Mouse (Mus musculus): Measurements from ENCODE around the gene Med6. TPM values are rescaled to one million over a fixed set of nuclear protein-coding genes. Genes with fewer than 3 reads are reported as not detected.

Med6 gene
- polyA plus RNA-seq, 1 experiment from 2014 or later: 66.5 TPM

DNA sequence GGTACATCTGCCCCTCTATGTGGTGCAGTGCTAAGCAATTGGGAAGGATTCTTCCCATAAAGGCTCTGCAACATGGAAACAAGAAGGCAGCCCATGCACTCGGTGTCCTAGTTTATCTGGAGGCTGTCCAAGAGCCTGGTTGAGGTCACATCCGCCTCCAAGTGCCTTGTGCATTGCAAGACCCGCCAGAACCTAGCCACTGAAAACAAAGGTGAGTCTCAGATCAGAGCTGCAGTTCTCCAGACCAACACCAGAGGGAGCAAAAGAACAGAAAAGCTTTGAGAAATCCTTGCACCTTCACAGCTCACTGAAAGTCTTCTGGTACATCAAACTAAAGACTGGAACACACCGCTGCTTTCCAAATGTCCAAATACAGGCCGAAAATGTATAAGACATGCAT, 24.5 kb upstream of the Med6 start:
- Histone ChIP-seq H3K9ac (no peak overlapping the region), H3K4me2 (no peak overlapping the region), H3K27ac (no peak overlapping the region), H3K4me1 (no peaks in the 10 kb centered on the region), H3K36me3 (replicated peaks) (no peaks in the 10 kb centered on the region), H3K27me3 (no peaks in the 10 kb centered on the region), H3K9me3 (no peaks in the 10 kb centered on the region), H3K4me3 (replicated peaks) (no peak overlapping the region)
- ATAC-seq (ENCODE audit: low FRiP score): peak; percentile 44; the same call in 1 of the 2 replicates
- WGBS: 26% methylated on average over 5 of the region's 5 CpGs

DNA sequence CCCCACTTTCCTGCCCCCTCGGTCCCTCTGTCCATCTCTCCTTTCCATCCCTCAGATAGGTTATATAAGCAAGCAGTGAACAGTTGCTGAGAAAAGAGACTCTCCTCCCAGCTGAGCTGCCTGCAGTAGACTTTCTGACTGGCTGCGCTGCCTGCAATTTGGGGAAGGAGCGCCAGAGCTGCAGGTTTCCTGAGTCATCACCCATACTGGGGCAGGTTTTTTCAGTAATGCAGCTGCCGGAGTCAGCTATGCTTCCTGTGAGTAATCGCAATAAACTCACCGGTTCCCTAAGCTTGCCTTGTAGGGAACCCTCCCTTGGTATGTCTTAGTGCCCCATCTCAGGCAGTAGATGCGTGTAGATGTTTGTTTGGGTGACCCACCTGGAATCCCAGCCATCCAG, 22.2 kb upstream of the Med6 start:
- no peak for ATAC-seq (ENCODE audit: low FRiP score)
- no peak overlapping the region for H3K4me2 ChIP-seq
- no peaks in the 10 kb centered on the region for H3K36me3 ChIP-seq (replicated peaks)
- 81% methylated on average over 7 of the region's 7 CpGs for WGBS
- H3K4me1 ChIP-seq: no peaks in the 10 kb centered on the region
- H3K27ac ChIP-seq: no peak overlapping the region
- H3K4me3 ChIP-seq (replicated peaks): no peak overlapping the region
- H3K9me3 ChIP-seq: no peaks in the 10 kb centered on the region
- no peaks in the 10 kb centered on the region for H3K27me3 ChIP-seq
- H3K9ac ChIP-seq: no peak overlapping the region

DNA sequence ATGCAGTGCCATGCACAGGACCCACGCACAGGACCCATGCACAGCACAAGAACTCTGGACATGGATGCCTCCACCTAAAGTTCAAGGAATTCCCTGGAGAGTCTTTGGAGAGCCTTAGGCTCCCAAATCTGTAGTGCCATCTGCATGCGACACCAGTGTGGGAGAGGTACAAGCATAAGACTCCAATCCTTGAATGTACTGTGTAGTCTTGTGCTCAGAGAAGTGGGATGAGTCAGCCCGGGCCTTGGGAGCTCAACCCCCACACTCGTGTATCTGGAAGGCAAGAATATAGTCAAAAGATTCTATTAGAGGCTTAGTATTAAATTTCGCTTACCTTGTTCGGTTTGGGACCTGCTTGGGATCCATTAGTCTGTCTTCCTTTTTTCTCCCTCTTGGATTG, 21.0 kb upstream of the Med6 start:
- Histone ChIP-seq H3K9ac (no peak overlapping the region), H3K9me3 (no peaks in the 10 kb centered on the region), H3K27ac (no peak overlapping the region), H3K36me3 (replicated peaks) (no peaks in the 10 kb centered on the region), H3K27me3 (no peaks in the 10 kb centered on the region), H3K4me2 (no peak overlapping the region), H3K4me1 (no peaks in the 10 kb centered on the region), H3K4me3 (replicated peaks) (no peak overlapping the region)
- WGBS: 90% methylated on average over 6 of the region's 6 CpGs
- no peak for ATAC-seq (ENCODE audit: low FRiP score)

DNA sequence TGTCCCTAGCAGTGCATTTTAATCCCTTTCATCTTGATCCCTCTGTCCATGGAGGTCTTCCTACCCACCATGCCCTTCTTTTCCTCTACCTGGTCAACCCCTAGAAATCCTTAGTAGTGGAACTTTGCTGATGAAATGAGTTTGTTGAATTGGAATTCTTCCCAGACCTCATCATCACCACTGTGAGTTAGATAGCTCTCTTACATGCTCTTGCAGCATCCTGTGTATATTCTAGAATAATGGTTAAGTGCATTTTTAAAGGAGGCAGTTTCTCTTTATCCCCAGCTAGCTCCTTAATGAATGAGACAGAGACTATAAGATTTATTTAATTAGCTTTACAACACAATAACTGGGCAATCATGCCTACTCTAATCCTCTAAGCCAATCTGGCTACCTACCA, 14.6 kb upstream of the Med6 start:
- Histone ChIP-seq H3K27ac (no peak overlapping the region), H3K4me1 (no peaks in the 10 kb centered on the region), H3K36me3 (replicated peaks) (no peaks in the 10 kb centered on the region), H3K27me3 (0 out of 2 replicates have a peak, but pooled peaks cover 4% of the 10 kb centered on the region), H3K9ac (no peak overlapping the region), H3K4me3 (replicated peaks) (no peak overlapping the region), H3K9me3 (no peaks in the 10 kb centered on the region), H3K4me2 (no peak overlapping the region)
- ATAC-seq (ENCODE audit: low FRiP score): no peak

- no peak overlapping the region for H3K27ac ChIP-seq
- H3K9me3 ChIP-seq: no peaks in the 10 kb centered on the region
- ATAC-seq (ENCODE audit: low FRiP score): no peak
- H3K4me3 ChIP-seq (replicated peaks): no peak overlapping the region
- H3K9ac ChIP-seq: no peak overlapping the region
- H3K4me2 ChIP-seq: no peak overlapping the region
- no peaks in the 10 kb centered on the region for H3K4me1 ChIP-seq
- peaks cover 11% of the 10 kb centered on the region; the same call in 1 of the 2 replicates for H3K27me3 ChIP-seq
- WGBS: 69% methylated on average over 5 of the region's 5 CpGs
- no peaks in the 10 kb centered on the region for H3K36me3 ChIP-seq (replicated peaks)
Observed at GRCm38 (mm10) chr12:81604995-81605784, 10.4 kb upstream of the Med6 start.

DNA sequence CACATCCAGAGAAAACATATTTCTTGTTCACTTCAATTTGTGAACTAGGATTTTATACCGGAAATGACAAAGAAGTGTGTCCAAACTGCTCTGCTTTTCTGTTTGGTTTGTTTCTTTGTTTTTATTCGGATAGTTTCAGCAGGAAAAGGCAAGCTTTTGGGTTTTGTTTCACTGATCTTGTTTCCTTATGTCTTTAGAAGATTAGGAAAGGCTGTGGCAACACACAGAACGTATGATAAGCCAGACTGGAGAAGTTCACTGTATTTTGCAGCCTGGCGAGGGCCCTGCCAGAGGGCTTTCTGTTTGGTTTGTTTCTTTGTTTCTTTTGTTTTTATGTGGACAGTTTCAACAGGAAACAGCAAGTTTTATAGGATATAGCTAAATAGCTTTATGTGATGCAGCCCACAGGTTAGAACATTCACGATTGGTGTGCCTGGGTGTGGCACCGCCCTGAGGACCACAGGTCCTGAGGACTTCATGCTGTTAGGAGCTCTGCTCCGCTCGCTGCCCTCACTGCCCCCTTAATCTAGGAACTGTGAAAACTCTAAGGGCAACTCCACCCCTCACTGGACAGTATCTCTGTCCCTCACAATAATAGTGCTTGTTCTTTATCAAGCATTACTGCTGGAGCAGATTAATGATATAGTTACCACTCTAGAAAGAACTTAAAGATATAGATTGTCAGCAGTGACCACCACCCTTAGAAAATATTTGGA, 1.9 kb upstream of the Med6 start:
- ATAC-seq (ENCODE audit: low FRiP score): no peak
- 78% methylated on average over 8 of the region's 8 CpGs for WGBS
- H3K4me3 ChIP-seq (replicated peaks): no peak overlapping the region
- H3K4me2 ChIP-seq: no peak overlapping the region
- peaks cover 8% of the 10 kb centered on the region; the same call in 1 of the 2 replicates for H3K27me3 ChIP-seq
- no peaks in the 10 kb centered on the region for H3K9me3 ChIP-seq
- no peak overlapping the region for H3K27ac ChIP-seq
- H3K9ac ChIP-seq: no peak overlapping the region
- peaks cover 8% of the 10 kb centered on the region for H3K4me1 ChIP-seq
- H3K36me3 ChIP-seq (replicated peaks): no peaks in the 10 kb centered on the region

GRCm38 (mm10) chr12:81568374-81568773, 26.4 kb downstream of the Med6 start, which contains the start of gene Adam21:
Adam21 (minus strand) TSS chr12:81568474.
- 86% methylated on average over 1 of the region's 1 CpGs for WGBS
- Histone ChIP-seq H3K9me3 (no peaks in the 10 kb centered on the region), H3K4me3 (replicated peaks) (no peak within 1 kb of the TSS), H3K9ac (no peak within 1 kb of the TSS), H3K4me2 (no peak within 1 kb of the TSS), H3K4me1 (no peaks in the 10 kb centered on the region), H3K27me3 (no peaks in the 10 kb centered on the region), H3K36me3 (replicated peaks) (peaks cover 15% of the 10 kb centered on the region), H3K27ac (no peak within 1 kb of the TSS)
- ATAC-seq (ENCODE audit: low FRiP score): no peak

DNA sequence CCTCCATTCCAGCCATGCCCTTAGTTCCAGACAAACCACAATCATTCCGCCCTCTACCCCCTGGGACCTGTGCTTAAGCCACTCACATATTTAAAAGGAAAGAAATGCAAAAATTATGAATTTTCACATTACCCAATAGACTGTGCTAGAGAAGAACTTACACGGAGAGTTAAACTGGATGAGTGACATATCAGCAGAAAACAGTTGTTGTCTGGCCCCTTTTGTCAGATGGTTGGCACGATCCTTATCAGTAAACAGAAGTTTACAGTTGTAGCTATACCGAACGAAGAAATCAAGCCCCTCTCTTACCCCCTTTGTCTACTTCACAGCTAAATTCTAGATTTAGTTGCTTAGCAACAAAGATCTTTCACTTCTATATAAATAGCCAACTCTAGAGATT, 26.9 kb downstream of the Med6 start:
- H3K4me3 ChIP-seq (replicated peaks): no peak overlapping the region
- no peak overlapping the region for H3K4me2 ChIP-seq
- no peaks in the 10 kb centered on the region for H3K27me3 ChIP-seq
- H3K4me1 ChIP-seq: no peaks in the 10 kb centered on the region
- ATAC-seq (ENCODE audit: low FRiP score): no peak
- H3K36me3 ChIP-seq (replicated peaks): peaks cover 13% of the 10 kb centered on the region
- no peak overlapping the region for H3K27ac ChIP-seq
- 87% methylated on average over 5 of the region's 5 CpGs for WGBS
- H3K9me3 ChIP-seq: no peaks in the 10 kb centered on the region
- no peak overlapping the region for H3K9ac ChIP-seq

DNA sequence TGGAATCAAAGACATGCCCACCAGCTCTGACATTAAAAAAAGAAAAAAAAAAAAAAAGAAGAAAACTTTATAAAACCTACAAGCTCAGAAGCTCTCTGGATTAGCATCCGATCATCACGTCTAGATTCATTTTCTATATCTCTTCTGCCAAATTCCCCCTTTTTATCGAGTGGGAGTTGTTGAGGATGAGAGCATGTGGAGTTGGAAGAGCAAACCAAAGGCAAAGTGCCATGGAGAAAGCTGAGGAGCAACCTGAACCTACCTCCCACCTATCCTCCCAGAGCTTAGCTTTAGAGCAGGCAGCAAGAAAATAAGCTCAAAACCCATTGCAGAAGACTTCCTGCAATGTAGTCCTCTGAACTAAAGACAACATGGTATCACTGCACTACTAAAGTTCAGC, 30.6 kb downstream of the Med6 start:
- Histone ChIP-seq H3K4me2 (no peak overlapping the region), H3K27ac (no peak overlapping the region), H3K4me3 (replicated peaks) (no peak overlapping the region), H3K9ac (no peak overlapping the region), H3K4me1 (no peaks in the 10 kb centered on the region), H3K27me3 (no peaks in the 10 kb centered on the region), H3K36me3 (replicated peaks) (no peaks in the 10 kb centered on the region), H3K9me3 (no peaks in the 10 kb centered on the region)
- ATAC-seq (ENCODE audit: low FRiP score): no peak
- 97% methylated on average over 3 of the region's 3 CpGs for WGBS

- Histone ChIP-seq H3K4me1 (no peaks in the 10 kb centered on the region), H3K36me3 (replicated peaks) (no peaks in the 10 kb centered on the region), H3K4me2 (no peak overlapping the region), H3K27ac (no peak overlapping the region), H3K27me3 (no peaks in the 10 kb centered on the region), H3K9ac (no peak overlapping the region), H3K4me3 (replicated peaks) (no peak overlapping the region), H3K9me3 (no peaks in the 10 kb centered on the region)
- 83% methylated on average over 3 of the region's 3 CpGs for WGBS
- no peak for ATAC-seq (ENCODE audit: low FRiP score)
Observed at GRCm38 (mm10) chr12:81549286-81549685, 45.5 kb downstream of the Med6 start.

GRCm38 (mm10) chr12:81547163-81547562, 47.6 kb downstream of the Med6 start:
- H3K9ac ChIP-seq: no peak overlapping the region
- no peak overlapping the region for H3K27ac ChIP-seq
- H3K4me3 ChIP-seq (replicated peaks): no peak overlapping the region
- H3K4me2 ChIP-seq: no peak overlapping the region
- no peak for ATAC-seq (ENCODE audit: low FRiP score)
- H3K36me3 ChIP-seq (replicated peaks): no peaks in the 10 kb centered on the region
- no peaks in the 10 kb centered on the region for H3K4me1 ChIP-seq
- H3K27me3 ChIP-seq: no peaks in the 10 kb centered on the region
- no peaks in the 10 kb centered on the region for H3K9me3 ChIP-seq
- 78% methylated on average over 4 of the region's 4 CpGs for WGBS

DNA sequence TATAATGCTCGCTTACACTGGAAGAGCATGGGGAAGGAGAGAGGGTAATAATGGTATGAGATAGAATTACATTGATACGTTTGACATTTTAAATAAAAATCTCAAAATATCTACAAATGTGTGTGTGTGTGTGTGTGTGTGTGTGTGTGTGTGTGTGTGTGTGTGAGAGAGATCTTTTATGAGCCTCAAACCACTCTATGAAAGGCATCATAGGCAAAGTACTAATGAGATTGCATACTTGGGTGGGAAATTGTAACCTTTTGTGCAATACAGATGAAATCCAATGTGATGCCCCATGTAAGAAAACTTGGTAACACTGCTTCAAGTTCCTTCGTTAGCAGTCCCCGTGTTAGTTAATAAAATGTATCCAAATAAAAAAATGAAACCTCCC, 61.8 kb downstream of the Med6 start:
- Histone ChIP-seq H3K4me1 (peaks cover 14% of the 10 kb centered on the region), H3K4me2 (peak overlapping the region; percentile 66), H3K27me3 (no peaks in the 10 kb centered on the region), H3K27ac (peak overlapping the region; percentile 63; the same call in 1 of the 2 replicates), H3K4me3 (replicated peaks) (peak overlapping the region; percentile 75), H3K36me3 (replicated peaks) (no peaks in the 10 kb centered on the region), H3K9me3 (no peaks in the 10 kb centered on the region), H3K9ac (peak overlapping the region; percentile 80)
- ATAC-seq (ENCODE audit: low FRiP score): peak; percentile 43
- WGBS: 35% methylated on average over 4 of the region's 4 CpGs

Measured in forebrain, embryonic 12.5 days (tissue).